Mouse (Mus musculus): ENCODE measurements around the gene Ctu2. TPM values are rescaled to one million over a fixed set of nuclear protein-coding genes. Genes with fewer than 3 reads are reported as not detected.

Ctu2 gene
- total RNA-seq (2021) = 20.6 and 24.7 TPM in 2 replicates
- long read RNA-seq, transcript Ctu2-201 (15 exons, 3,066 nt) = major isoform, 20 of 35 reads
- long read RNA-seq, partial matches to known transcripts = 8 of 35 reads
- long read RNA-seq, other reads (novel, unspliced or antisense) = 6 of 35 reads

DNA sequence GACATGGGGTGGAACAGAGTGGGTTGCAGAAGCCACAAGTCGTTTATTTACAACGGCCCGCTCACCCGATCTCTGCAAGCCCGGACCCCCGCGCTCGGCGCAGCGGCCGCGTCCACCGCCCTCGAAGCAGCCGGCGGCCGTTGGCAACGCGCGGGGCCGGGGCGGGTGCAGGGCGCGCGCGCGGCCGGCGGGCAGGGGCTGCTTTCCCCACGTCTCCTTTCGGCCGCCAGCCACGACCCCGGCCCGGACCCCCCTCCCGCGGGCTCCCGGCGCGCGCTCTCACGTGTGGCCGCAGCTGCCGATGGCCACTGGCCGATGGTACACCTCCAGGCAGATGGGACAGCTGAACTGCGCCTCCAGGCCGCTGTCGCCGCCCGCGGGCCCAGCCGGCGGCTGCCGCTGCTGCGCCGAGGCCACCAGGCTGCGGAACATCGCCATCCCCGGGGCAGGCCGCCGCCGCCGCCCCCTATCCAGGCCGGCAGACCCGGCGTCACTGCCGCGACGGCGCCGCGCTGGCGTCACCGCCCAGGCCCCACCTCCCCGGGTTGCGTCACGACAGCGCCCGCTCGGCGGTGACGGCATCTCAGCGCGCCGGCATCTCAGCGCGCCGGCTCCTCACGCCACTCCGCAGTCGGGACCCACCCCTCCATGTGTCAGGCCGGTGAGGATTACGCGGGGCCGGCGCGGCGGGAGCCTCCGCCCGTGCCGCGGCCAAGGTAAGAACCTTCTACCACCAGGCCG is at the start of gene Ctu2, which contains the start of gene Rnf166:
Gene Ctu2, plus strand, starts transcription at position 564 of the 741 bp plus-strand sequence.
Gene Rnf166, minus strand, starts transcription at position 485 of the 741 bp plus-strand sequence.
- DNase-seq = peak; percentile 95

DNA sequence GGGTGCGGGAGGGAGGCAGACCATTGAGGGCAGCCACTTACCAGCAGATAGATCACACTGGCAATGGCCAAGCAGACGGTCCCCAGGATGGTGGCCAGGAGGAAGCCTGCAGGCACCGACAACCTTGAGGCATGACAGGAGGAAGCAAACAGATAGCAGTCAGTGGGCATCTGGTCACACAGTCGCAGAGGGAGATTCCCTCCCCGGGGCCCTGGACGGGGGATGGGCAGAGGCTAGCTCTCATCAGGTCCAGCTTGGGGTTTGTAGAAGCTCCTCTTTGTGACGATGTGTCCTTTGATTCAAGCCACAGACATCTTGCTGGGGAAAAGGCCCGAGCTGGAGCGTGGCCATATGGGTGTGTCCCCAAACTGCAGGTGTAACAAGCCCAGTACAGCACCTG is 49.8 kb upstream of the Ctu2 start:
- no peak for DNase-seq

DNA sequence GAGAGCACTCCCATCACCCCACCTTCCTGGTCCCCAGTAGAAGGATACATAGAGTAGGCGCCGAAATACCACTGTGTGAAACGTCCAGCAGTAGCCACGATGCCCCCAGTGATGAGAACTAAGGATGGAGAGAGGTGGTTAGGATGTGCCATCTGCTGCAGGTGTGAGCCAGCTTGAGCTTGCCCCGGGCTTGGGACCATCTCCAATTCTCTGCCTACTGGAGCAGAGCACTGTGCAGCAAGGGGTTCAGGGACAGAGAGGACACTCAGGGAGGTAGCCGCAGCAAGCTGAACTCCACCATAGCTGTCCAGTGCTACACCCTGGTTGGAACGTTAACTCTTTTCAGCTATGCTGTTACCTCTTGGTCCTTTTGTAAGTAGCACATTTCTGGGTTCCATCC is 48.3 kb upstream of the Ctu2 start:
- DNase-seq = no peak

DNA sequence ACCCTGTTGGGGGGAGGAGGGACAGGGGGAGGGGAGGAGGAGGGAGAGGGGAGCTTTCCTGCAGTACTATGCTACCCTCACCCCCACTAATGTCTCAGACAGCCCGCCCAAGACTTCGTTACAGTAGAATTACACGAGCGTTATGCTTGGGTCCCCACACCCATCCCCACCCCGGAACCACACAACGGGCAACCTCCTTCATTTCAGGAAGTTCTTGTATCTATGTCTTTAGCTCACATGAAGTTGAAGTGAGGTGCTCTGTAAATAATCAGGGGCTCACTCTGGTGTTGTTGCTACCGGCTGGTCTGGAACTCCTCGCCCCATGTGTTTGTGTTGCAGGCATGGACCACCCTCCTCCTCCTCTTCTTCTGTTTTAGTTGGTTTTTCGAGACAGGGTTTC is 47.8 kb upstream of the Ctu2 start:
- no peak for DNase-seq

DNA sequence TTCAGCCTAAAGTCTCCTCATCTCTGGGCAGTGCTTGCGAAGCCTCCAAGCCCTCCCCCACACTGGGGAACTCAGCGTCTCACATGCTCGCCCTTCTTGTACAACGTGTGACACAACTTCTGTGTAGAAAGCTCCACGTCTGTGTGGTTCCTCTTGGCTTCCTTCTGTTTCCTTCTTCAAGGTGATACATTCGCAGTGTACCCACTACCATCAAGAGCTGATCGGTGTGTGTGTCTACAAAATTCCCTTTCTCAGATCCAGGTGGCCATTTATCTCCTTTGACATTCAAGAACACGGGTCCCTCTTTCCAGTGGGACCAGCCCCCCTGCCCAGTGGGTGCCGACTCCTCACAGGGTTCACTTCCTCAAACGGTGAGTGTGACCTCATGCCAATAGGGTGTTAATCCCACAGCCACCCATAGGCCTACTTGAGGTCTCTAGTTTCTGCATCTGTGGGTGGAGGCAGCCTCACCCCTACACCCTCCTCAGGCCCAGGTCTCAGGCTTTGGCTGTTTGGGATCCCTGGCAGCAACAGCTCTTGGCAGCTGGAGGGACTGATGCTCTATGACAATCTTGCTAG is 45.8 kb upstream of the Ctu2 start:
- no peak for DNase-seq

DNA sequence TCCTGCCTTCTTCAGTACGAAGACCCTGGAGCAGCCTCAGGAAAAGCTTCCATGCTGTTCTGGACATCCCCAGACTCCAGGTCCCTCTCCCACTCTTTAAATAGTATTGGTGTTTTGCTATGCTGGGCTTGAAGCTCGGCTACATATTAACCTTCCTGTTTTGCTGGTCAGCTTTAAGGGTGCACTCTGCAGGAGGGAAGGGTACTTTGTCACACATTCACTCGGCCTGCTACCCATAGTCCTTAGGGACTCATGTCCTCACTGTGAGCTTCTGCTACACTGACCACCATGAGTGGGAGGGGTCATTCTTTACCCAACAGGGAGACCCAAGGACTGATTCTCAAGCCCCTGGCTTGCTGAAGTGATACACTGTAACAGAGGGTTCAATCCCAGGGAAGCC is 45.3 kb upstream of the Ctu2 start:
- no peak for DNase-seq

DNA sequence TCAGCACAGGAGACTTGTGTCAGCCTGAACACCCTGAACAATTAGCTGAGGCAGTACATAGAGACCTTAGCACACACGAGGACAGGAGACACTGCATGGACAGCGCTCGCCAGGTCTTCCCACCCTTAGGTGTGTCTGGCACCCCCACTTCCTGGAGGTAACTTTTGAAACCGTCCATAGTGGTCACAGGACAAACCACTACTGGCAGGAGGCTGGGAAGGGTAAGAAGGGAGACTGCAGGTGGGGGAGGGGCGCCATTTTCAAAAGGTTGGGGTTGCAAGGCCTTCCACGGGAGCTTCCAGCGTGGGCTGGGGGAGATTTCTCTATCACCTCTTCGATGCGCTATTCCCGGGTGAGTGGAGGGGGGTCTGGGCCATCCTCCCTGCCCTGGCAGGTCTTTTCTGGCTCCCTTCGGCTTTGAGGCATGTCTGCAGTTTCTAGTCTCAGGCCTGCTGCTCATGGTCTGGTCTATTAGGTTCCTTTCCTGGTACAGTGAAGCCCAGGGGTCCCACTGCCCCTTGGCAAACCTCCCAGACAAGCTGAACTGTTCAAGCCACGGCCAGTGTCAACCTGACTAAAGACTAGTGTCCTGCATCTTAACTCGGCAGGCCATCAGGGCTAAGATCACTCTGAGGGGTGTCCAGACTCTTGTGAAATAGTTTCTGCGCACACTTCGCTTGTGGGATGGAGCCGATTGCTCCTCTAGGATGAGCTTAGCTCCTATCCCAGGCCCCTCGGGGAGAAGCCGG is 44.1 kb upstream of the Ctu2 start:
- peak; percentile 23 for DNase-seq

DNA sequence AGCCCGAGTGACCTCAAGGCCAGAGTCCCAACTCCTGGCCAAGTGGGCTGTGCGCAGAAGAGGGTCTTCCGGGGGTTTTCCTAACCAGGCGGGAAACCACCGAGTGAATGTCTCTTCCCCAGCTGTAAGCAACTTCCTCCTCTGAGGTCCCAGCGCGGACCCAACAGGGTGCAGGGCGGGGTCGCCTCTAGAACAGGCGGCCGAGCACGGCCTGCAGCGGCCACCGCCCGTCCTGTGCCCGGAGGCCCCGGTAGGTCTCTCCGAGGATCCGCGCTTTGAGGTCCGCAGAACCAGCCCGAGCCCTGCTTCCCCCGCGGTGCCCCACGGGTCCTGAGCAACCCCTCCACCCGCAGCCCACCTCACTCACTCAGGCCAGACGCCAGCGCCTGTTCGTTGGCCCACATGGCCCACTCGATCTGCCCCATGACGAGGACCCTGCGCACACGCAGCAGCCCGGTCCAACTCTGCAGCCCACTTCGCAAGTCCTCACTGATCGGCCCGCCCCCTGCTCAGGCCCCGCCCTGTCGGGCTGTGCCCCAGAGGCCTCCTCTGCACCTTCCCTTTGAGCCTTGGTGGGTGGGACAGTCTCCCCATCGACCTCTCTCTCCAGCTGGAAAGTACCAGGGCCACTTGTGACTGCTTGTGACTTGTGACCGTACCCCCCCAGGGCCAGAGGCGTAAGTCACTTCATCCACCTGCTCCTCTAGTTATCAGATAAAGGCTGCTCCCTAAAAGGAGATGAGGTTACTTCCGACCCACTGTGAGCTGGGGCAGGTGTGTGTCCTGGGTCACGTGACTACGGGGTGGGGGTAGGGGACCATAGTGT is 43.3 kb upstream of the Ctu2 start, which contains the start of gene Cyba:
Gene Cyba, minus strand, starts transcription at position 488 of the 826 bp plus-strand sequence.
- DNase-seq = peak; percentile 61

DNA sequence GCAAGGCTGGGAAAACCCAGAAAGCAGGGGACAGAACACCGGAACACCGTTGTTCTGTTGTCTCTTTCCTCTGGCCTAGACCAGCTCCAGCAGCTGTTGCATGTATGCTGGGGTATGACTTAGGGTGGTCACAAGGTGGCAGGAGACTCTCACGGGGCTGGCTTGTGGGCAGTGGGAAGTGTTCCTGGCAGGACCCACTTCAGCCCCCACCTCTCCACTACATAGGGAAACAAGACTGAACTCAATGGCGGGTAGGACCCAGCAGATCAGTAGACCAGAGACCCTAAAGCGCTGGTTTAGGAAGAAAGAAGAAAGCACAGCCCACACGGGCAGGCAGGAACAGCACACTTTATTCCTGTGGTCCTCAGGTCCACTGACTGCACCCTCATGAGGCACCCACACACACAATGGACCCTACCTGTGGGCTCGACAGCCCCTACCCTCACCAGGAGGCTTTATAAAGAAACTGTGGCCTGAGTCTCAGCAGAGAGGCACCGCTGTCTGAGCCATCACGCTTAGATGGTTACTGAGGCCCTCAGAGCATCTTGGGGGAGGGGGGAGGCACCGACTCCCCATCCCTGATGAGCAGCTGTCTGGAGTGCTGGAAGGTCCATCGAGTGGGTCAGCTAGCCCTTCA is 42.6 kb upstream of the Ctu2 start:
- DNase-seq = no peak

DNA sequence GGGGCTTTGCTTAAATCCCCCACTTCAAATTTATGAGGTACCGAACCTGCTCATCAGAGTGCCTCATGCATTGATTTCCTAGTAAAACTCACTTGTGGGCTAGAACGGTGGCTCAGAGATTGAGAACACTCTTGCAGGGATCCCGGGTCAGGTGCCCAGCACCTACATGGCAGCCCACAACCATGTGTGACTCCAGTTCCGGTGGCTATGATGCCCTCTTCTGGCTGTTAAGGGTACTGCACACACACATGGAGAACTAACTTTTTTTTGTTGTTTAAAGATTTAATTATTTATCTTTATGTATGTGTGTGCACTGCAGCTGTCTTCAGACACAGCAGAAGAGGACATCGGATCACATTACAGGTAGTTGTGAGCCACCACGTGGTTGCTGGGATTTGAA is 40.6 kb upstream of the Ctu2 start:
- no peak for DNase-seq

DNA sequence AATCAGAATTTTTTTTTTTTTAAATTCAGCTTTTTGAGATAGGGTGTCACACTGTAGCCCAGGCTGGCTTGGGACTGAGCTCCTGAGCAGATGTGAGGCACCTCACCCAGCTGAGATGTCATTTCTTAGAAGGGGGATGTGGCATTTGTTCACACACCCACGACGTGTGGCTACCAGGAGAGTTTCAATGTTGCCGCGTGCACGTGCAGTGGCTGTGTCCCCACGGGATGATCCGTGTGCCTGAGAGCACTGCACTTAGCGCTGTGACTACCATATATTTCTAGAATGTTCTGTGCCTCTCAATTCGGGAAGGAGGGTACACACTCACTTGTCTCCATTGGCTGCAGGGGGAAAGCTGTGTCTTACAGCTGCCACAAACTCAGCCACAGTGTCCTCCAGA is 39.8 kb upstream of the Ctu2 start:
- no peak for DNase-seq

DNA sequence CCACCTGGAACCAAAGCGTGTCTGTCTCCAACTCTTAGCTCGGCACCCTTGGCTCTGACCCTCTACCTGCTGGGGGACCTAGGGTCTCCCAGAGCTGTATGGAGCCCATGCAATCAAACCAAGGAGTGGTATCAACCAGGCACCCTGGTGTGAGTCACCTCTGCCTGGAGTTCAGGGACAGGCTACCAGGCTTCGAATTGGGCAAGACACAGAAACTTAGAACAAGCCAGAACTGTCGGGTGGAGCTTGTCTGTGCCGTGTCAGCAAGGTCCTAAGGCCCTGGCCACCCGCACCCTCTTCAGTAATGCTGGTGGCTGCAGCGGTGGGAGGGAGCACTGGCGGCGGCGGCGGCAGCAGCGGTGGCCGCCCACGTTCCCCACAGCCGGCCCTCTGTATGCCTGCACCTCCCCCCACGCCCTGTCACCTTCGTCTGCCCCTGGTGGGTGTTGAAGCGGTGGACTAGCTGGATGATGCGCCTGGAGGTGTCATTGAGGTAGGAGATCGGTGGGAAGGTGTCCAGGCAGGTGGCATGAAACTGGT is 39.3 kb upstream of the Ctu2 start:
- no peak for DNase-seq

DNA sequence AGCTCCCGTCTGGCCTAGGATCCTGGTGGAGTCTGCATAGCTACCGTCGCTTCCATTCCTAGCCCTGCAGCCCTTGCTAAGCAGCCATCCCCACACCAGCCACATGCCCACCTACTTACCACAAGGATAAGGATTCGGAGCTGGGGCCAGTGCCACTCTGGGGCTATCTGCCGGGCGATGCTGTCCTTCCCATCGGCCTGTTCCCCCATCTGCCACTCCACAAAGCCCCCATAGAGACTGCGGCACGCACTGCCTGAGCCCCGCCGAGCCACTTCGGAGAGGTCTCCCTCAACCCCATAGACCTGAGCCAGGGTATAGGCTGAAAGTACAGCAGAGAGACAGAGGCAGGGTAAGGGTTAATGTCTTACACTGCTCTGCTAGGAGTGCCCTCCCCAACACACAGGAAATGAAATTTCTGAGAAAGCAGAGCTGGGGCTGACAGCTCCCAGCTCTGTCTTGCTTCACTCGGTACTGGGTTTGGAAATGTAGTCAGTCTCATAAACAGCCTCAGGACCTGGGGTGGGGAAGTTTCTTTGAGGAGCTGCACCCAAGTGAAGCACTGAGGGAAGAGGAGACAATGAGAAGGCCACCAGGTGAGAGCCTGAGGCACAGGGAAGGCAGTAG is 38.1 kb upstream of the Ctu2 start:
- no peak for DNase-seq

DNA sequence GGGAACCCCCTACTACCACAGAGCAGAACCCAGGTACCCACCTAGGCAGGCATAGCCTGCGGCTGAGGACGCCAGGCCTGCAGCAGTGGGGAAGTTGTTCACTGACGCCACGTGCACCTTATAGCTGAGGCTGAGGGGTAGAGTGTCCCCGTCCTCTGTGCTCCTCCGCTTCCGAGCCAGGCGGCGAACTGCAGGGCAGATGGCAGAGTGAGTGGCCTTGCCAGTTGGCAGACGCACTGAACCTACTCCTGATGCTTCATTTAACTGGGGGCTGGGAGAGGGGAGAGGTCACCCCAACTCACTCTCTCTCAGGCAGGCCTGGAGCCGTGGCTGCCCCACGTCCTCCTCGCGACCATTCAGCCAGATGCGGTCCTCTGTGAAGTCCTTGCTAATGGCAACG is 36.6 kb upstream of the Ctu2 start:
- no peak for DNase-seq

DNA sequence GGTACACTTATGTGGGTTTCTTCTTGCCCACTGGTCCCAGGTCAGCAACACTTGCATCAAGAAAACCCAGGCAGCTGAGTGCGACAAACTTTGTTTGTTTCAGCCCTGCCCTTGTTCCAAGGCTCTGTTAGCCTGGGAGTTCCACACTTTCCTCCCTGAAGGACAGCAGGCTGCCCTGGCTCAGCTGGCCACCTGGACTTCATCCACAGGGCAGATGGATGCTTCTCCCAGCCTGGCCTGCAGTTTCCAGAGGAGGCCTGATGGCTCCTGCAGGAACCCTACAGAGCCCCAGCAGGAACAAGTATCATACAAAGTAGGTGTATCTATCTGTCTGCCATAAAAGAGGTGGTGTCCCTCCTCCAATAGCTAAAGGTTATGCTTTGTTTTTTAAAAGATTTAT is 34.6 kb upstream of the Ctu2 start:
- DNase-seq = no peak

DNA sequence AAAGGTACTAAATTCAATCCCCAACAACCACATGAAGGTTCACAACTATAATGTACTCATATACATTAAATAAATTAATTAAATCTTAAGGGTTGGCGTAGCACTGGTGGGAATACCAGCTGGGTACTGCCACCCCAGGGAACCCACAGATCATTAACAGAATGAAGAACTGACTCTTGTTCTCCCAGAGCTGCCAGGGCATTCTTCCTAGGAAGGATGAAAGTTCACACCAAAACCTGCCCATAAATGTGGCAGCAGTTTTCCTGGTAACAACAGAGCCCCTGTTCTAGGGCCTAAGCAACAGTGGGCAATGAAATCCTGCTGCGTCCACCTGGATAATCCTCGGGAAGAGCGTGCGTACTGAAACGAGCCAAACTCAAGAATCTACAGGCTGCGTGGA is 33.6 kb upstream of the Ctu2 start:
- DNase-seq = no peak

DNA sequence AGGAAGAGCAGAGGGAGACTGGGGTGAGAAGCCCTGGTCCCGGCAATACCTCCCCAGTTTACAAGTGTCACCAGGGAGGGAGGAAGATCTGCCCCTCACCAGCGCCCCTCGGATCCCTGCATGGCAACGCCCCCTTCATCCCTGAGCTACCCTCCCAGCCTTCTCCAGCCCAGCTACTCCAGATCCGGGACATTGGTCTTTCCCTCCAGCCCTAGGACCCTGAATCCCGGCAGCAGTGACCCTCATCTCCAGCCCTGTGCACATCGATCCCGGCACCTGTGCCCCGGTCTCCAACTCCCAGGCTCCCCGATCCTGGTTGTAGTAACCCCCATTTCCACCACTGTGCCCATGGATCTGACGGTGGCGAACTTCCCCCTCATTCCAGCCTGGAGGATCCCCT is 33.2 kb upstream of the Ctu2 start:
- no peak for DNase-seq

DNA sequence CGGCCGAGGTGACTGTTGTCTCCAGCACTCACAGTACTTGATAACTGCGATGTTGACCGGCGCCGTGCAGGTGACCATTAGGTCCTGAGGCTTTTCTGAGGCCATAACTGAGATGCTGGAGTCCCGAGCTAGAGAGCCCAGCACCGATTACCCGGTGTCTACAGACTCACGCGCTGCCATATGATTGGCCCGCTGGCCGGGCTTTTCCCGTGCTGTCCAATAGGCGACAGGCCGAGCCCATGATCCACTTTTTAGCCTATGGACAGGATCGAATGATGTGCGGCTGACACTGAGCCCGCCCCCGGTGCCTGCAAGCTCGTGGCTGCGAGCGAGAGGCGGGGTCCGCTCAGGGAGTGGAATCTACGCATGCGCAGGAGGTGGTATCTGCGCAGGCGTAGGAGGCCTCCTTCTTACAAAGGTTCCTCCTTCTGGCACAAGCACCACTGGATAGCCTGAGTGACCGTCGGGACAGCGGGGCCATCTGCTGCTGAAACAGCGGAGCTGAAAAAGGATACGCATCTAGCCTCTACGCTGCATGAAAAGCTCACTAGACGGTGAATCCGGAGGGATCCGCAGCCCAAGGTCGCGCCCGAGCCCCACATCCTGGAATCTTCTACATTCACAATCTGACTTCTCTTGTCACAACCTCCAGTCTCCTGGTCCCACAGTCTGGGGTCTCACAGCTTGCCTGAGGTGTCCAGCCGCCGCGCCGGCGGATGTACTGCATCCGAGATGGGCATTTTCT is 32.5 kb upstream of the Ctu2 start, which contains the start of gene Mvd:
Gene Mvd, minus strand, starts transcription at position 161 of the 745 bp plus-strand sequence.
- DNase-seq = peak; percentile 98

DNA sequence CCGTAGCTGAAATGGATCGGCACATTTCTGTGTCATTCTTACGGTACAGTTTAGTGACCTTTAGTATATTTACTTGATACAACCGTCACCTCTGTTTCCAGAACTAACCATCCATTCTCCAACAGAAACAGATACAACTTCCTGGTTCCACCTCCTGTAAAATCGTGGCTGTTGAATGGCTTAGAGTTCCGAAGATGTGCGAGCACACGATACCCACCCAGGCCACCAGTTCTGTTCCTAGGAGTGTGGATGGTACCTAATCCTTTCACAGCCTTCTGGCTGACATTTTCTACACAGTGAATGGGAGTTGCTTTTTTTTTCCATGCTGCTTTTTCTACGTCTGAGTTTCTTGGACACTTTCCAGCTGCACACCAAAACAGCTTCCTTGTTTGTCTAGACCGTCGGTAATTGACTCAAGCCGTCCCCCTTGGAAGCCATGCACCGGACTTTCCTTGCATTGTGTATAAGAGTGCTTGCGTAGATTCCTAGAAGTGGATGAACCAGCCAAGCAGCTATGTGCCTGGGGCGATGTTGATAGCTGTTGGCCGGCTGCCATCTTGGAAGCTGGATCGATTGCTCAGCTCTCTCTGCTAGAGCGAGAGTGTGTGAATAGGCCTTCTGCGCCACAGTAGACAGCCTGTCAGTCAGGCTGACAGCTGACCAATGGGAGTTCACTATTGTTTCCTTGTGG is 31.7 kb upstream of the Ctu2 start:
- DNase-seq = peak; percentile 87

Measured in adrenal gland, postnatal 25 days (tissue).